Mouse (Mus musculus): ENCODE data around the gene Lgr4.

Gene Lgr4

DNA sequence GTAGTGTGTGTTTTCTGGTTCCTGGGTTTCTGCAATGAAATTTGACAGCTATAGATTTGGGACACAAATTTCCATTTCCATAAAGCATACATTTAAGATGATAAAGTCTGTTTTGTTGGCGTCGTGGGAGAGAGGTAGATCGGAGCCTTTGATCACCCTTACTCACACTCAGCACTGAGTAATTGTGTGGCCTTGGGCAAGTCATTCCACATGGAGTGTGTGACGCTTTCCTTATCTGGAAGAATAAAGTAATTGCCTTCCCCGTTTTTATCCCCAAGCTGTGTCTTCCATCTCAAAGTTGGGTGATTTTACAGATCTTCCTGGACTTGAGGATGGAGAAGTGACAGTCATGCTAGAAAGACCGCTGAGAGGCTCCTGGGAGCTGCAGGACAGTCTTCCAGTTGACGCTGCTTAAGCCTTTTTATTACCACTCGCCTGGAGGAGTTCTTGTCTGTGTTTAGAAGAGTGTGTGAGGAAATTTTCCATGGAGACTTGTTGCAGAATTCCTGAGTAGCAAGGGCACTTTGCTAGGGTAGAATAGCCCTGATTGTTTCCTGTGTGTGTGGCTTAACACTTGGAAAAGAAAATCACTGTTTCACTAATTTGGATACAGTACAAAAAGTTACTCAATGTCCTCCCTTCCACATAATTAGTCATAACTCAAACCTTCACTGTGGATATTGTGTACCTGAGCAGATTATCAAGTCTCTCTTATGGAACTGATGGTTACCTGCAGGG lies 4.0 kb downstream of the Lgr4 start:
- DNase-seq (ENCODE audit: low read depth, low spot score) = no peak

DNA sequence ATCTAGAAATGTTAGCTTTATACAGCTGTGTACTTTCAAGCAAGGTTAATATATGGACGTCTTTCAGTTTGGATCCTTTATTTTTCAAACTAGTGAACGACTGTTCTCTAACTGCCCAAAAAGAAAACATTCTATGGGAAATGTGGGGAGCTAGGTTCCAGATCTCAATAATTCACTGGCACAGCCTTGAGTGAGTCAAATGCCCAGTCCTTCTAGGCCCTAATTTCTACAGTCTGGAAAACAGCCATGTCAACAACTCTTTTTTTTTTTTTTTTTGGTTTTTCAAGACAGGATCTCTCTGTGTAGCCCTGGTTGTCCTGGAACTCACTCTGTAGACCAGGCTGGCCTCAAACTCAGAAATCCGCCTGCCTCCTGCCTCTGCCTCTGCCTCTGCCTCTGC lies 4.9 kb downstream of the Lgr4 start:
- no peak for DNase-seq (ENCODE audit: low read depth, low spot score)

DNA sequence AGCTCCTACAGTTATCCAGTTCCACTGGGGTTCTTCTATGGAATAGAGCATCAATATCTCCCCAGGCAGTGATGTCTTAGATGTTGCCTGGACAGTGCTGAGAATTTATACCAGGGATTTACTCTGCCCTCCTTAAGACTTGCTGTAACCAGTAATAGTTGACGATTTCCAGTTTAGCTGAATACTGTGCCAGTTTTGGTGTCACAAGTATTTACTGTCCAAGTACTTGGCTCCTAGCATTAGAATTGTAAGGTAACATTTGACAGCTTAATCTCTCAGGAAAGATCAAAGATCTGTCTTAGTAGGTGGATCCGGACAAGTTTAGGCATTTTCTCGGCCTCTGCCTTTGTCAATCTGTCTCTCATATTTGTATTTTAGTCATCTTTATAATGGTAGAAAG lies 5.6 kb downstream of the Lgr4 start:
- no peak for DNase-seq (ENCODE audit: low read depth, low spot score)

- no peak for DNase-seq (ENCODE audit: low read depth, low spot score)
Observed at GRCm38 (mm10) chr2:109923945-109924344, 6.5 kb downstream of the Lgr4 start.

- DNase-seq (ENCODE audit: low read depth, low spot score) = no peak
Observed at GRCm38 (mm10) chr2:109926984-109927383, 9.5 kb downstream of the Lgr4 start.

DNA sequence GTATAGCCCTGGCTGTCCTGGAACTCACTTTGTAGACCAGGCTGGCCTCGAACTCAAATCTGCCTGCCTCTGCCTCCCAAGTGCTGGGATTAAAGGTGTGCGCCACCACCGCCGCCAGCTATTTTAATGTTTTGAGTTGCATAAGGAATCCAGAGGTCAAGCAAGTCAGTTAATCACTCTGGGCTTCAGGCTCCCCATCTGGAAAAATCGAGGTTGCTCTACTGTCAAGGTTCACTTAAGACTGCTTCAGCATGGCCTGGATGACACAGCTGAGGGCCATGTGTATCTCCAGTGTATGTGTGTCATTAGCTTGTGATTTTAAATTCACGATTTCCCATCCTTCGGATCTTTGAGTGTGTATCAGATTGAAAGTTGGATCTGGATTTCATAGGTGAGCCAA lies 10.0 kb downstream of the Lgr4 start:
- DNase-seq (ENCODE audit: low read depth, low spot score) = no peak

GRCm38 (mm10) chr2:109927876-109928275 lies 10.4 kb downstream of the Lgr4 start:
- no peak for DNase-seq (ENCODE audit: low read depth, low spot score)

GRCm38 (mm10) chr2:109928791-109929190 lies 11.3 kb downstream of the Lgr4 start:
- DNase-seq (ENCODE audit: low read depth, low spot score) = no peak

DNA sequence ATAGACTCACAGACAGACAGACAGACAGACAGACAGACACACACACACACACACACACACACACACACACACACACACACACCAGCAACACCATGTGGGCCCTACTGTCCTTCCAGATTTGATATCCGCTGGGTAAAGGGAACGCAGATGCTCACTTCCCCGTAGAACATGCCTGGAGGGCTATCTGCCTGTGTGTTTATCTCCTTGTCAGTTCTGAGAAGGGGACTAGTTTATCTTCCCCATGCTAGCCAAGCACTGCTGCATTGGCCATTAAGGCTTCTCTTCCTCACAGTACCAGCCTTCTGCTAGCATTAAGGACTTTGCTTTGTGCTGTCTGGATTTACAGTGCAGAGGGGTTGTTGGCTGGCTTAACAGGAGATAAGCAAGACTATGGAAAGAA lies 11.8 kb downstream of the Lgr4 start:
- no peak for DNase-seq (ENCODE audit: low read depth, low spot score)

DNA sequence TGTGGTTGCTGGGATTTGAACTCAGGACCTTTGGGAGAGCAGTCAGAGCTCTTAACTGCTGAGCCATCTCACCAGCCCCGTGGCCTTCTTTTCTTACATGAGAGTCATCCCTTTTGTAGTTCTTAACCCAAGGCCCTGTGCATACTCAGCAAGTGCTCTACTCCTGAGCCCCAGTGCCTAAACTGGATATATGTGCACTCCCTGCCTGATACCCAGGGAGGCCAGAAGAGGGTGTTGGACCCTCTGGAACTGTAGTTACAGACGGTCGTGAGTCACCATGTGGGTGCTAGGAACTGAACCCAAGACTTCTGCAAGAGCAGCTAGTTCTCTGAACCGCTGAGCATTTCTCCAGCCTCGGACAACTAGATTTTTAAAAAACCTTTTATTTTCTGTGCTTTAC lies 12.9 kb downstream of the Lgr4 start:
- no peak for DNase-seq (ENCODE audit: low read depth, low spot score)

GRCm38 (mm10) chr2:109930771-109931170 lies 13.3 kb downstream of the Lgr4 start:
- DNase-seq (ENCODE audit: low read depth, low spot score) = no peak

DNA sequence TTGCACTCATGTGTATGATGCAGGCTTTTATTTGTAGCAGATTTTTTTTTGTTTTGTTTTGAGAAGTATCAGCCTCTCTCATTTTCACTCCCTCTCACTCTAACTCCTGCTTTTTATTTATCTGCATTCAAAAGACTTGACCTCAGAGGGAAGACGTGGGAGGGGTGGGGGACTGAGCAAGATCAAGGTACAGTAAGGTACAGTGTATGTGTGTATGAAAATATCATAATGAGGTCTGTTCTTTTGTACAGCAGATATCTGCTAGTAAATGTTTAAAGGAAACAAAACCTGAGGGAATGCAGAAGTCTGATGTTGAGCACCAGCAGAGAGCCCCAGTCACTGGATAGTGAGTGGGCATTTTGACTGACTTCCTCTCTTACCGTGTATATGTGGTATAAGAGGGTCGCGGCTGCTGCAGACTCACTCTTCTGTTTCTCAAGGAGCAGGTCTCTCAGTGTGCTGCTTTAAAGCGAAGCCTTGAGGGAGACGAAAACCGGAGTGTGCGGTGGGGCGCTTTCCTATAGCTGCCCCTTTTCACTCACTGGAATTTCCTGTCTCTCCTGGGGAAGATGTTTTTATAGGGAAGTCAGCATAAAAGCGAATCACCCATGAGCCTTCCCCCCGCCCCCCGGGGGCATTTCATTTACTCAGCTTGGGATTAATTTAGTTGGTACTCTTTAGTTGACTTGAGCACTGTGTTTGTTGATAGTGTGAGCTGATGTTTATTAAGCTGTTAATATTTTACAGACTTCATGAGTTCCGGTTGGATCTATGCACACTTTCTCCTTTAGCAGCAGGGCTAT lies 14.7 kb downstream of the Lgr4 start:
- DNase-seq (ENCODE audit: low read depth, low spot score) = no peak

DNA sequence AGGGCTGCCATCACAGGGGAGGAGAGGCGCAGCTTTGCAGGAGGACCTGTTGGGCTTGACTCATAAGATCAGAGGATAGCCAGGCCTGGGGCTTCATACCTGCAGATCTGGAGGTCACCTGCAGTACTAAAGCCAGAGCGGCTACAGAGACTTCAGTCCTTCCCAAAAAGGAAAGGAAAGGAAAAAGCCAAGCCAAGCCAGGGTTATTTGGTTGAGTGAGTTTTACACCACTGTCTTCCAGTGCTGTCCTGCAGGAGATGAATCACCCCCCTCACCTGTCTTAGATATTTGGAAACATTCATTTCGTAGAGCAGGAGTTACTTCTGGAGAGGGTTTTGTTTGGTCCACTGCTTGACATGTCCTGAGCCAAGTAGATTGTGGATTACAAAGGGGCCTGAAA lies 15.7 kb downstream of the Lgr4 start:
- DNase-seq (ENCODE audit: low read depth, low spot score) = no peak

DNA sequence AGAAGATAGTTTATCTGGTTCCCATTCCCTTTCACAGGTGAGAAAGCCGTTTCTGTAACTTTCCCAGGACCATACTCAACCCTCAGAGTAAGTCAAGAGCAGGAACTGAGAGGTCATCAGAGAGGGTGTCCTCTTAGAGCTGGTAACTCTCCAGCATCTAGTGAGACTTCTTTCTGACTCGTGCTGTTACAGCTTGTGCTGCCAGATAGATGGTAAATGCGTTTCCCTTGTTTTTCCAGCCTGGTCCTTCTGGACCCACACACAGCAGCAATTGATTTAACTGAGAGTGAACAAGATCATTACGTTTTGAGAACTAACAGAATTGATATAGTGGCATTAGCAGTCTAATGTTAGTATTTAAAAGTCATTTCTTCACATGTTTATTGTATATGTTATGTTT lies 16.6 kb downstream of the Lgr4 start:
- DNase-seq (ENCODE audit: low read depth, low spot score) = no peak

GRCm38 (mm10) chr2:109935194-109935593 lies 17.7 kb downstream of the Lgr4 start:
- no peak for DNase-seq (ENCODE audit: low read depth, low spot score)

DNA sequence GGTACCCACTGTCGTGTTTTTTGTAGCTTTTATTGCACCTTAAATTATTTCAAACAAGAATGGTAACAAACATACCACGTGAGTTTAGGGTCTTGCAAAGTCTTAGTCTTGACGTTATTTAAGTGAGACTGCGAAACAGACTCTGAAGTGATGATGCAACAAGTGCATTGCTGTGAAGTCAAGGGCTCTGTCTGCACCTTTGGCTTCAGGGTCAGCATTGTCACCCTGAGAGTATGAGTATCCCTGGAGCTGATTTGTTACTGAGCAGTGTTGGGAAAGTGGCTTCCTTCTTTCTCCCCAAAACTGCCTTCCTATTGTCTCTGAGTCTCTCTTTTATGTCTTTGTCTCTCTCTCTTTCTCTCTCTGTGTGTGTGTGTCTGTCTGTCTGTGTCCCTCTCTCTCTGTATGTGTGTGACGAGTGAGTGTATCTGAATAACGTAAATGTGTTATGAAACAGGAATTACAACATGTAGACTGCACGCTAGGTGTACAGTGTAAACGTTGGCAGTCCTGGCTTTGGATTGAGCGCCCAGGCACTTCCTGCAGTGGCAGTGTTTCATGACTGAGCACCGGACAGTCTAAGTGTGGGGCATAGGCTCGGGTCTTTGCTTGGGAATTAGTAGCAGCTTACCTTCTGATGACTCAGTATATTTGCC lies 18.4 kb downstream of the Lgr4 start:
- DNase-seq (ENCODE audit: low read depth, low spot score) = no peak

- no peak for DNase-seq (ENCODE audit: low read depth, low spot score)
Observed at GRCm38 (mm10) chr2:109936410-109936755, 18.9 kb downstream of the Lgr4 start.

GRCm38 (mm10) chr2:109941973-109942444 lies 24.6 kb downstream of the Lgr4 start:
- no peak for DNase-seq (ENCODE audit: low read depth, low spot score)

- no peak for DNase-seq (ENCODE audit: low read depth, low spot score)
Observed at GRCm38 (mm10) chr2:109942810-109943570, 25.5 kb downstream of the Lgr4 start.

- DNase-seq (ENCODE audit: low read depth, low spot score) = peak; percentile 68
Observed at GRCm38 (mm10) chr2:109944995-109945394, 27.5 kb downstream of the Lgr4 start.

- peak; percentile 16 for DNase-seq (ENCODE audit: low read depth, low spot score)
Observed at GRCm38 (mm10) chr2:109945532-109945931, 28.1 kb downstream of the Lgr4 start.

DNA sequence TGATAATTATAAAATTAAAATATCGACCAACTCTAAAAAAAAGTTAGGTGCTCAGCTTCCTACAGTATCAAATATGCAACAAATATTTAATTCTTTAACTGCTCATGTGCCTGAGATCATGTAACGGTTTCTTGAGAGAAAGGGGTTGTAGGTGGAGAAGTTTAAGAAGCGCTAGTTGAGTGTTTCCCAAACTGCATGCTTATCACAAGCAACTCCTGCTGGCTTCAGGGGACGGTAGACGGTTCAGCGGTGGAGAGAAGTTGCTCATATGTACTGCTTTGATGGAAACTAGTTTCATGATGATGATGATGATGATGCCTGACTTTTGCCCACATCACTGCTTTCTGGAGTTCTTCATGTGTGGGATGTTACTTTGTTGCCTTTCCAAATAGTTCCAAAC lies 29.0 kb downstream of the Lgr4 start:
- no peak for DNase-seq (ENCODE audit: low read depth, low spot score)

All from 3T3-L1 (cell line).